Mouse (Mus musculus): ENCODE results near the gene Olfr520. TPM values are rescaled to one million over a fixed set of nuclear protein-coding genes. Genes with fewer than 3 reads are reported as not detected.

The Olfr520 gene
- polyA plus RNA-seq, 1 experiment from 2014 or later = not detected

GRCm38 (mm10) chr7:99698576-99698975, 31.5 kb upstream of the Olfr520 start:
- H3K27ac ChIP-seq (ENCODE audit: low read length) = no peak overlapping the region
- H3K4me1 ChIP-seq (ENCODE audit: control insufficient read depth, low read depth, low read length) = no peaks in the 10 kb centered on the region
- no peak for ATAC-seq (ENCODE audit: low read depth)
- H3K36me3 ChIP-seq (ENCODE audit: control insufficient read depth, insufficient read depth) = no peaks in the 10 kb centered on the region
- WGBS (ENCODE audit: insufficient replicate concordance) = 60% methylated on average over 3 of the region's 3 CpGs
- no peak overlapping the region for H3K4me2 ChIP-seq (ENCODE audit: low read depth, low read length)
- H3K27me3 ChIP-seq (ENCODE audit: control insufficient read depth, insufficient read depth, low read depth, low read length) = no peaks in the 10 kb centered on the region
- H3K9ac ChIP-seq (ENCODE audit: low read depth, low read length) = no peak overlapping the region
- no peaks in the 10 kb centered on the region for H3K9me3 ChIP-seq (replicated peaks; ENCODE audit: control insufficient read depth, low read length)
- H3K4me3 ChIP-seq (ENCODE audit: low read depth, low read length) = no peak overlapping the region

GRCm38 (mm10) chr7:99699106-99699505, 31.0 kb upstream of the Olfr520 start:
- no peak overlapping the region for H3K27ac ChIP-seq (ENCODE audit: low read length)
- no peaks in the 10 kb centered on the region for H3K9me3 ChIP-seq (replicated peaks; ENCODE audit: control insufficient read depth, low read length)
- ATAC-seq (ENCODE audit: low read depth) = no peak

GRCm38 (mm10) chr7:99699709-99700151, 30.3 kb upstream of the Olfr520 start:
- no peaks in the 10 kb centered on the region for H3K27me3 ChIP-seq (ENCODE audit: control insufficient read depth, insufficient read depth, low read depth, low read length)
- H3K27ac ChIP-seq (ENCODE audit: low read length) = no peak overlapping the region
- H3K9me3 ChIP-seq (replicated peaks; ENCODE audit: control insufficient read depth, low read length) = no peaks in the 10 kb centered on the region
- H3K4me3 ChIP-seq (ENCODE audit: low read depth, low read length) = no peak overlapping the region
- no peak overlapping the region for H3K9ac ChIP-seq (ENCODE audit: low read depth, low read length)
- no peaks in the 10 kb centered on the region for H3K36me3 ChIP-seq (ENCODE audit: control insufficient read depth, insufficient read depth)
- 63% methylated on average over 3 of the region's 3 CpGs for WGBS (ENCODE audit: insufficient replicate concordance)
- H3K4me2 ChIP-seq (ENCODE audit: low read depth, low read length) = no peak overlapping the region
- no peak for ATAC-seq (ENCODE audit: low read depth)
- no peaks in the 10 kb centered on the region for H3K4me1 ChIP-seq (ENCODE audit: control insufficient read depth, low read depth, low read length)

More at GRCm38 (mm10) chr7:99699106-99699505, 31.0 kb upstream of the Olfr520 start:
- no peak overlapping the region for H3K4me2 ChIP-seq (ENCODE audit: low read depth, low read length)
- H3K36me3 ChIP-seq (ENCODE audit: control insufficient read depth, insufficient read depth) = no peaks in the 10 kb centered on the region
- WGBS (ENCODE audit: insufficient replicate concordance) = 58% methylated on average over 3 of the region's 3 CpGs
- no peaks in the 10 kb centered on the region for H3K27me3 ChIP-seq (ENCODE audit: control insufficient read depth, insufficient read depth, low read depth, low read length)
- no peaks in the 10 kb centered on the region for H3K4me1 ChIP-seq (ENCODE audit: control insufficient read depth, low read depth, low read length)
- H3K9ac ChIP-seq (ENCODE audit: low read depth, low read length) = no peak overlapping the region
- no peak overlapping the region for H3K4me3 ChIP-seq (ENCODE audit: low read depth, low read length)

DNA sequence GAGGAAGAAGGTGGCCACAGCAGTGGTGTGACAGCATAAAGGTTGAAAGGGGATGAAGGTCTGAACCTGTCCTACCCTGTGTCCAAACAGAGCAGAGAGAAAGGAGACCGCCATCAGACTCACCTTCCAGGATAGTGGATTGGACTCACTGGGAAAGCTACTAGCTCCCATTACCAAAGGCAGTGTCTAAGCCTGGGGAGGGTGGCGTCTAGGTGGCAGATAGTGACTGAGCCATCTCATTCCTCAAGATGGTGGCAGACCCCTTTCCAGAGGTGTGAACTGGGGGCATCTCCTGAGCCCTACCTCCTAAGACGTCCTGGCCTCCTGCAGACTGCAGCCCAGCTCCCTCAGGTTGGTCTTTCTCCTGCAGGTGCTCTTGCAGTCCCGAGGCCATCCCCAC, 29.4 kb upstream of the Olfr520 start:
- ATAC-seq (ENCODE audit: low read depth) = no peak
- Histone ChIP-seq H3K4me2 (ENCODE audit: low read depth, low read length) (no peak overlapping the region), H3K4me3 (ENCODE audit: low read depth, low read length) (no peak overlapping the region), H3K9ac (ENCODE audit: low read depth, low read length) (no peak overlapping the region), H3K9me3 (replicated peaks; ENCODE audit: control insufficient read depth, low read length) (no peaks in the 10 kb centered on the region), H3K27ac (ENCODE audit: low read length) (no peak overlapping the region), H3K27me3 (ENCODE audit: control insufficient read depth, insufficient read depth, low read depth, low read length) (no peaks in the 10 kb centered on the region), H3K4me1 (ENCODE audit: control insufficient read depth, low read depth, low read length) (no peaks in the 10 kb centered on the region), H3K36me3 (ENCODE audit: control insufficient read depth, insufficient read depth) (no peaks in the 10 kb centered on the region)
- 49% methylated on average over 4 of the region's 4 CpGs for WGBS (ENCODE audit: insufficient replicate concordance)

- H3K4me3 ChIP-seq (ENCODE audit: low read depth, low read length) = no peak overlapping the region
- H3K9me3 ChIP-seq (replicated peaks; ENCODE audit: control insufficient read depth, low read length) = no peaks in the 10 kb centered on the region
- no peak overlapping the region for H3K27ac ChIP-seq (ENCODE audit: low read length)
- WGBS (ENCODE audit: insufficient replicate concordance) = 31% methylated on average over 6 of the region's 6 CpGs
- H3K4me1 ChIP-seq (ENCODE audit: control insufficient read depth, low read depth, low read length) = no peaks in the 10 kb centered on the region
- H3K27me3 ChIP-seq (ENCODE audit: control insufficient read depth, insufficient read depth, low read depth, low read length) = no peaks in the 10 kb centered on the region
- no peak overlapping the region for H3K9ac ChIP-seq (ENCODE audit: low read depth, low read length)
- peak; percentile 7; the same call in 1 of the 2 replicates for ATAC-seq (ENCODE audit: low read depth)
- no peak overlapping the region for H3K4me2 ChIP-seq (ENCODE audit: low read depth, low read length)
- H3K36me3 ChIP-seq (ENCODE audit: control insufficient read depth, insufficient read depth) = no peaks in the 10 kb centered on the region
These were observed 27.9 kb upstream of the Olfr520 start for GRCm38 (mm10) chr7:99702201-99702600.

DNA sequence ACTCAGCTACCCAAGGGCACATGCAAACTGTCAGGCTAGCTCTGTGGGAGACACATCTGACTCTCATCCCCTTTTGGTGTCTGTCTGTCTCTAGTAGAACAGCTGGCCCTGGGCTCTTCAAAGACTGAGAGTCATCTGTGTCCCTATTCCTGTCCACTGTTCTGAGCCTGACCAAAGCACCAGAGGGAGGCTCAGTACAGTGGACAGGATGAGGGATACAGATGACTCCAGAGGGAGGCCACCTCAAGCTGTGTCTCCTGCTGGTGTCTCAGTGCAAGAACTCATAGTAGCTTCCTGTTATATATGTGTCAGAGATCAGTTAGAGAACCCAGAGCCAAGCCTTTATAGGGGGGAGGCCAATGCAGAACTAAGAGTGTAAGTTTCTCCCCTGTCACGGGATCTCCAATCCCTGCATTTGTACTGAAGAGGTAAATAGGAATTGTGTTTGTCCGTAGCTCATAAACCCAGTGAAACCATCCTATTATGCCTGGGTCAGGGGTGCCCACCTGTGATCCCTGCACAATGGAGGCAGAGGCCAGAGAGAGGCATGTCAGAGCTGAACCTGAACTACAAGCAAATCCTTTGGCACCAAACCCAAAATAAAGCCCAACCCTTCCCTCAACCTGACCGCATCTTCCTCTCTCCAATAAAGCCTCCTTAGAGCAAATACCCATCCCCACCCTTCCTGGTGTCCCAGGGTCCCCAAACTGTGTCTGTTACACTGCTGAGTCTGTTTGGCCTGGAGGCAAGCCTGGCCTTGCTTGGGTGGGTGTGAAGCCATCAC, 25.1 kb upstream of the Olfr520 start:
- Histone ChIP-seq H3K27me3 (ENCODE audit: control insufficient read depth, insufficient read depth, low read depth, low read length) (no peaks in the 10 kb centered on the region), H3K4me3 (ENCODE audit: low read depth, low read length) (no peak overlapping the region), H3K36me3 (ENCODE audit: control insufficient read depth, insufficient read depth) (no peaks in the 10 kb centered on the region), H3K4me2 (ENCODE audit: low read depth, low read length) (no peak overlapping the region), H3K9ac (ENCODE audit: low read depth, low read length) (no peak overlapping the region), H3K27ac (ENCODE audit: low read length) (no peak overlapping the region), H3K9me3 (replicated peaks; ENCODE audit: control insufficient read depth, low read length) (no peaks in the 10 kb centered on the region), H3K4me1 (ENCODE audit: control insufficient read depth, low read depth, low read length) (no peaks in the 10 kb centered on the region)
- 58% methylated on average over 3 of the region's 3 CpGs for WGBS (ENCODE audit: insufficient replicate concordance)
- ATAC-seq (ENCODE audit: low read depth) = no peak

GRCm38 (mm10) chr7:99706341-99707037, 23.6 kb upstream of the Olfr520 start:
- Histone ChIP-seq H3K4me2 (ENCODE audit: low read depth, low read length) (no peak overlapping the region), H3K36me3 (ENCODE audit: control insufficient read depth, insufficient read depth) (no peaks in the 10 kb centered on the region), H3K9ac (ENCODE audit: low read depth, low read length) (no peak overlapping the region), H3K27me3 (ENCODE audit: control insufficient read depth, insufficient read depth, low read depth, low read length) (no peaks in the 10 kb centered on the region), H3K4me1 (ENCODE audit: control insufficient read depth, low read depth, low read length) (no peaks in the 10 kb centered on the region), H3K4me3 (ENCODE audit: low read depth, low read length) (no peak overlapping the region), H3K9me3 (replicated peaks; ENCODE audit: control insufficient read depth, low read length) (no peaks in the 10 kb centered on the region), H3K27ac (ENCODE audit: low read length) (no peak overlapping the region)
- no peak for ATAC-seq (ENCODE audit: low read depth)
- WGBS (ENCODE audit: insufficient replicate concordance) = 19% methylated on average over 4 of the region's 4 CpGs

GRCm38 (mm10) chr7:99707038-99707595, 23.0 kb upstream of the Olfr520 start:
- 10% methylated on average over 4 of the region's 4 CpGs for WGBS (ENCODE audit: insufficient replicate concordance)
- ATAC-seq (ENCODE audit: low read depth) = no peak
- H3K9ac ChIP-seq (ENCODE audit: low read depth, low read length) = no peak overlapping the region
- no peak overlapping the region for H3K4me3 ChIP-seq (ENCODE audit: low read depth, low read length)
- H3K4me1 ChIP-seq (ENCODE audit: control insufficient read depth, low read depth, low read length) = no peaks in the 10 kb centered on the region
- H3K27ac ChIP-seq (ENCODE audit: low read length) = no peak overlapping the region
- no peaks in the 10 kb centered on the region for H3K36me3 ChIP-seq (ENCODE audit: control insufficient read depth, insufficient read depth)
- H3K9me3 ChIP-seq (replicated peaks; ENCODE audit: control insufficient read depth, low read length) = no peaks in the 10 kb centered on the region
- no peaks in the 10 kb centered on the region for H3K27me3 ChIP-seq (ENCODE audit: control insufficient read depth, insufficient read depth, low read depth, low read length)
- H3K4me2 ChIP-seq (ENCODE audit: low read depth, low read length) = no peak overlapping the region

DNA sequence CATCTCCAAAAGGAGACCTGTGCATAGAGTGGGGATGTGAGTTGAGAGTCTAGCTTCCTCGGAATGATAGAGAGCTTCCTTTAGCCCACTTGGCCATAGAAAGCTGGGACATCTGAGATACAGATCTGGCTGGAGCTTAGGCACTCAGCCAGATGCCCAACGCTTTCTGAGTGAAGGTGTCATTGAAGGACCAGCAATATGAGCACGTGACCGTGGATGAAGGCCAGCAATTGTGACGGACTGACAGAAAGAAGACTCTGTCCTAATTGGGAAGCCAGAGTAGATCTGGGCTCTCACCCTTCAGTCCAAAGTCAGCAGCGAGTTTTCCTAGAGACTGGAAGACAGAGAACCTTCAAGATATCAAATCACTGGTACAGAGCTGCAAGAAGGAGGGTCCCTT, 22.4 kb upstream of the Olfr520 start:
- Histone ChIP-seq H3K27me3 (ENCODE audit: control insufficient read depth, insufficient read depth, low read depth, low read length) (no peaks in the 10 kb centered on the region), H3K36me3 (ENCODE audit: control insufficient read depth, insufficient read depth) (no peaks in the 10 kb centered on the region), H3K4me2 (ENCODE audit: low read depth, low read length) (no peak overlapping the region), H3K27ac (ENCODE audit: low read length) (no peak overlapping the region), H3K9me3 (replicated peaks; ENCODE audit: control insufficient read depth, low read length) (no peaks in the 10 kb centered on the region), H3K4me1 (ENCODE audit: control insufficient read depth, low read depth, low read length) (no peaks in the 10 kb centered on the region), H3K9ac (ENCODE audit: low read depth, low read length) (no peak overlapping the region), H3K4me3 (ENCODE audit: low read depth, low read length) (no peak overlapping the region)
- WGBS (ENCODE audit: insufficient replicate concordance) = 53% methylated on average over 6 of the region's 6 CpGs
- no peak for ATAC-seq (ENCODE audit: low read depth)
